Mouse (Mus musculus) heart, postnatal 14 days (tissue): ENCODE results near the gene Cpne1. TPM values are rescaled to one million over a fixed set of nuclear protein-coding genes. Genes with fewer than 3 reads are reported as not detected.
A peak's percentile ranks its signal among the peaks of the same experiment; 100 is the strongest.
"Not testable (repeated sequence)": the region's sequence is repeated elsewhere in the genome, so short reads cannot be mapped to it uniquely, and the experiment has no call there.

Source experiments
- DNase-seq, 2 experiments: peaks; one replicate each; pipeline ENCODE4 v3.0.0; 2021 to 2022
- intact Hi-C: fragments of 180-260 bp; cut with DNase I; formaldehyde crosslinking; loops from one replicate; pipeline ENCODE4 v1.15.1; 2025
- long read RNA-seq, 2 experiments: library from polyadenylated mRNA; stranded (forward); transcript quantifications; one replicate each; pipeline ENCODE4 v2.0.0; 2021
- total RNA-seq, 2 experiments: library from RNA; stranded (reverse); gene quantifications; 2 replicates each; pipeline ENCODE4 v1.2.3; 2021

Gene Cpne1
- 10 to 100 TPM; 20.7 to 23.5 TPM for total RNA-seq
- long read RNA-seq, experiment 1, transcript Cpne1-202 (16 exons, 3,441 nt) = major isoform, 12 of 20 reads
- long read RNA-seq, experiment 1, partial matches to known transcripts = 2 of 20 reads
- long read RNA-seq, experiment 1, other reads (novel, unspliced or antisense) = 4 of 20 reads
- long read RNA-seq, experiment 2, transcript Cpne1-202 (16 exons, 3,441 nt) = major isoform, 18 of 28 reads
- long read RNA-seq, experiment 2, transcript Cpne1-203 (17 exons, 3,492 nt) = minor isoform, 6 of 28 reads
- long read RNA-seq, experiment 2, partial matches to known transcripts = 0 of 28 reads
- long read RNA-seq, experiment 2, other reads (novel, unspliced or antisense) = 4 of 28 reads

DNA sequence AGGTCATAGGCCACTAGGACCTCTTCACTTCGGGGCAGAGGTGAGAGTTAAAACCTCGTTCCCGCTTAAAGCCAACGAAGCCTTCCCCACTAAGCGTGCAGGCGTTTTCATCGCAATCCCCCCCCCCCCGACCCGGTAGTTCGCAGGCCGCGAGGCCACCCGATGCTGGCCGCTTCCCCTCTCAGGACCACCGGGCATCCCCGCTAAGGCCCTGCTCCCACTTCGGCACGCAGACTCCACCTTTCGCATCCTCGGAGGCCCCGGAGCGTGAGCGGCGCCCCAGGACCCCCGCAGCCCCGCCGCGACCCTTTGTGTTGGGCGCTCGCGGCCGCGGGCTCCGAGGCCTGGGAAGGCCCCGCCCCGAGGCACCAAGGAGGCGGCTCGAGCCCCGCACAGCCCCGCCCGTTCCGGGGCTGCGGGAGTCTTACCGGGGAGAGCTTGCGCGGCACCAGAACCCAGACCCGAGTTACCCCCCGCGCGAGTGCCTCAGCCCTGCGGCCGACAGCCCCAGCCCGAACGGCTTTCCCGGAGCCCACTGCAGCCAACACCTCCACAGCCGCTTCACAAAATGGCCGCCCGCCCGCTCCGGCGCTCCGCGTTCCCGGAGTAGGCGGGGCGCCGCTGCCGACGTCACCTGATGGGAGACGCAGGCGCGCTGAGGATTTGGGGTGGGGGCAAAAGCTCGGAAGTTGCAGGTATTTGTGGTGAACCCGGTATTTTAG is at the start of gene Cpne1, which contains the start of gene Rbm12:
Cpne1 (minus strand) TSS at position 608 of the 722 bp plus-strand sequence.
Rbm12 (minus strand) TSS at position 621 of the 722 bp plus-strand sequence.
- DNase-seq = peak; percentile 94 to 96
- intact Hi-C loops = no loop called here

- intact Hi-C loops = loop anchor here (5.0 kb wide), 1 partner anchor 126 kb away; no protein-coding TSS in a partner anchor
- no peak for DNase-seq
These were observed 39.8 kb upstream of the Cpne1 start for GRCm38 (mm10) chr2:156151538-156151937.

- intact Hi-C loops = loop anchor here (2.0 kb wide), 2 partner anchors 15 to 27 kb away; no protein-coding TSS in a partner anchor
- no peak for DNase-seq
These were observed 35.7 kb upstream of the Cpne1 start for GRCm38 (mm10) chr2:156147316-156147915.

DNA sequence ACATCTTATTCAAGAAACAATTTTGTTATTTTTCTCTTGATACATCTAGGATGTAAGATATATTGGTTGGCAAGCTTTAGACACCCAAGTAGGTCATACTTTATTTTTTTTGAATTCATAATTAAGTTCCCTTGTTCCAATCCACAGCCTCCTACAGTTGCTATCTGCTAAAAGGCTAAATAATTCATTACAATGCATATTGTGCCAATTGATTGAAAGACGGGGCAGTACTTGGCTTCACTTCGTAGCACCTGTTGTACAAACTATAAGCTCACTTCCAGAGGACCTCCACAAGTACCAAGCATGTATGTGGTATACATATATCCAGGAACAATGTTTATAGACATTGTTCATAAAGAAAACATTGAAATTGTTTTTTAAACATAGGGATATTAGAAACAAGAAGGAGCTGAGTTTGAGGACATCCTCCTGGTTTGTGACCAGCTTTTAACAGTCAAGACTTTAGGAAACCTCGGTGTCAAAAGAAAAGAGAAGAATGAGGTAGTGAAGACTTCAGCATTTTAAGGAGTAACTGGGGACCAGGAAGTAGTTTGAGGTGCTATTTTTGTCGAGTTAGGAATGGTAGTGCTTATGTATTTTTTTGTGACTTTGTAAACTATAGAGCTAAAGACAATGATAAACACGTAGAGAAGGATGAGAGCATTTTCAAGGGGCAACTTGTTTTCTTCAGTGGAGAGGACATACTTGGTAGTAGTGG is 34.7 kb upstream of the Cpne1 start:
- intact Hi-C loops = loop anchor here (2.0 kb wide), 2 partner anchors 16 to 28 kb away; no protein-coding TSS in a partner anchor
- DNase-seq = no peak

DNA sequence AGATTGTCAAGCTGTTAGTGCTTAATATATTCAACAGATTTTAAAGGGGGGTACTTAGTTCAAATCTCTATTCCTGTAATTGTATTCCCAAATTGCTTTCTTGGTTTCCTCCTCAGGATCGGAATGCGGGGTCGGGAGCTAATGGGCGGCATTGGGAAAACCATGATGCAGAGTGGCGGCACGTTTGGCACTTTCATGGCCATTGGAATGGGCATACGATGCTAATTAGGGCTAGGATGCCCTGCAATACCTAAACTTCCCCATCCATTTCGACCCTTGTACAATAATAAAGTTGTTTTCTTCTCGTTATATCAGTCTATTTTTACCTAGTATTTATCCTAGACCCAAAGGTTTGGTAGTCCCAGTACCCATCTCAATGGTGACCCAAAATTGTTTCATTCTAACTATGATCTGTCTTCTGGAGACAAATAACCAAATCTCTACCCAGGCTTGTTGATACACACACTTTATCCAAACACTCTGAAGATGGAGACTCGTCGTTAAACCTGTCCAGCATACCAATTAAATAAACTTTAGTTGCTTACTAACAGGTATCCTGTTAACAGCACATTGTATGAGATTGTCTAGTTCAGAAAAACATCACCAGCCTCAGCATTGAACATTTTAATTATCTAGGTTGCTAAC is 33.8 kb upstream of the Cpne1 start:
- intact Hi-C loops = loop anchor here (2.0 kb wide), 2 partner anchors 17 to 29 kb away; no protein-coding TSS in a partner anchor

GRCm38 (mm10) chr2:156143953-156144724 is 32.4 kb upstream of the Cpne1 start, which contains the start of the genes Romo1 and Nfs1:
Romo1 (plus strand) TSS chr2:156144039.
Nfs1 (minus strand) TSS chr2:156144186.
- DNase-seq = peak; percentile 90 to 93
- intact Hi-C loops = loop anchor here (5.0 kb wide), 1 partner anchor 182 kb away; no protein-coding TSS in a partner anchor

More for the DNA sequence above, 33.8 kb upstream of the Cpne1 start:
- no peak for DNase-seq

DNA sequence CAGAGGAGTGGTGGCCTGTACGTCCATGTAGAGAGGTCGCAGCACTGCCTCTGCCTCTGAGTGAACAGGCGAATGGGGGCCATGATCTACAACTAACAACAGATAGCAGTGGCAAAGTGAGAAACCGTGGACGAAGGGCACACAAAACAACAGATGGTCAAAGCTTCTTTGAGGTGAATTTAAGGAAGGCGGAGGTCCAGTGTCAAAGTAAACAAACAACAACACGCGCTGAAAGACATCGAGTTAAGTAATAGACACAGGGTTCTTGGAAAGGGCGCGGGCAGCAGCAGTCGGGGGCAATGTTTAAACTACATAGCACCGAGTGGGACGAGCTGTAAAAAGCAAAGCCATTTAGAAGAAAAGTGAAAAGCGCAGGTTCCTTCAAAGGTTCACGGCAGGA is 31.6 kb upstream of the Cpne1 start:
- peak; percentile 6 to 11 for DNase-seq
- intact Hi-C loops = loop anchor here (5.0 kb wide), 1 partner anchor 181 kb away; no protein-coding TSS in a partner anchor

DNA sequence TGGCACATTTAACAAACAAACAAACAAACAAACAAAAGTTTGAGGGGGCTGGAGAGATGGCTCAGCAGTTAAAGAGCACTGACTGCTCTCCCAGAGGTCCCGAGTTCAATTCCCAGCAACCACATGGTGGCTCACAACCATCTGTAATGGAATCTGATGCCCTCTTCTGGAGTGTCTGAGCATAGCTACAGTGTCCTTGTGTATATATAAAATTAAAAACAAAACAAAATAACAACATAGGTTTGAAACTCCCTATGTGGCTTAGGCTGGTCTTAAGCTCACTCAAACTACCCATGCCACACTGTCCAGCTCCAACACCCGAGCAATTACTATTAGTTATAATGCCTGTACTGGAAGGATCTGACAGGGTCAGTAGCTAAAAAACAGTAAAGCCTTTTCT is 31.1 kb upstream of the Cpne1 start:
- no peak for DNase-seq
- intact Hi-C loops = loop anchor here (5.0 kb wide), 1 partner anchor 181 kb away; no protein-coding TSS in a partner anchor

- no peak for DNase-seq
- intact Hi-C loops = no loop called here
These were observed 23.9 kb upstream of the Cpne1 start for GRCm38 (mm10) chr2:156135695-156136094.

DNA sequence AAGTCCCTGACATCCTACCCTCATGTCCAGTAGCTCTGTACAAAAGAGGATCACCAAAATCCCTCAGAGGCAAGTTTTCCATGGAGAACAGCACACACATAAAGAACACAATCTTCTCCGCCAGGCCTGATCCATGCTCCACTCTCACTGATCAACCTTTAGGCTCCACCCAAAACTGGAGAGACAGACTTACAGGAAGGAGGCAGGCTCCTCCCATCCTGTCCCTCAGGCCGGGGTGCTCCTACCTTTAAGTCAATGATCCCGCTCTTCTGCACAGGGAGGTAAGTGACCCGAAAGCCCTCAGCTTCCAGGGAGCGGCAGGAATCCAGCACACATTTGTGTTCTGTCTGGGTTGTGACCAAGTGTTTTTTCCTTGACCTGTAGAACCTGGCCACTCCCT is 22.4 kb upstream of the Cpne1 start:
- DNase-seq = no peak
- intact Hi-C loops = loop anchor here (5.0 kb wide), 1 partner anchor 148 kb away; no protein-coding TSS in a partner anchor

- DNase-seq = no peak
- intact Hi-C loops = no loop called here
These were observed 15.2 kb upstream of the Cpne1 start, which contains the start of gene Gm28036 for GRCm38 (mm10) chr2:156126992-156127391. Gm28036 (minus strand) TSS chr2:156127092.

DNA sequence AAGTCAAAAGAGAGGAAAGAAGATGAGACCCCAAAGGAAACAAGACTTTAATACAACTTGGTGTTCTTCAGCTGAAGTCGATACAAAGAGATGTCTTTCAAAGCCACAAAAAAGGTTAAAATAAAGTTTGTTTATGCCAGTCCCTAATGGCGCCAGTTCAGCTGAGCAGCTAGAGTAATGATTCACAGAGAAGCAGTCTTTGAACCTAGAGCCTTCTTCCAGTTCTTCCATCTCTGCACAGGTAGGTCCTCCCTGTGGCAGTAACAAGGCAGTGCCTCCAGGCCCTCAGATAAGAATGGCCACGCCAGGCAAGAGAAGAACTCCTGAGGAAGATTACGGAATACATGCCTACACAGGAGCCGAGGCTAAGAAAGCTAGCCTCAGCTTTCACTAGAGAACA is 12.0 kb upstream of the Cpne1 start:
- intact Hi-C loops = no loop called here
- DNase-seq = no peak

- no peak for DNase-seq
- intact Hi-C loops = no loop called here
These were observed 7.8 kb upstream of the Cpne1 start for GRCm38 (mm10) chr2:156119566-156119965.

DNA sequence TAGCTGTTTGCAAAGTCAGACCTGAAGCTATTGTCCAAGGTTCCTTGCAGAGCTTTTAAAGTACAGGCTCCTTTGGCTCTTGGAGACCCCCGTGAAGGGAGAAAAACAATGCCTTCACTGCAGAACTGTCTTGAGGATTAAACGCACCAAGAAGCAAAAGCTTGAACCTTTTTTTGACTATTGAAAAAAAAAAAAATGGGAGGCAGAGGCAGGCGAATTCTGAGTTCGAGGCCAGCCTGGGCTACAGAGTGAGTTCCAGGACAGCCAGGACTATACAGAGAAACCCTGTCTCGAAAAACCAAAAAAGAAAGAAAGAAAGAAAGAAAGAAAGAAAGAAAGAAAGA is 287 bp upstream of the Cpne1 start:
- DNase-seq, intact Hi-C loops: not testable (repeated sequence)

GRCm38 (mm10) chr2:156110627-156111357 is 973 bp downstream of the Cpne1 start:
- intact Hi-C loops = no loop called here
- no peak for DNase-seq

DNA sequence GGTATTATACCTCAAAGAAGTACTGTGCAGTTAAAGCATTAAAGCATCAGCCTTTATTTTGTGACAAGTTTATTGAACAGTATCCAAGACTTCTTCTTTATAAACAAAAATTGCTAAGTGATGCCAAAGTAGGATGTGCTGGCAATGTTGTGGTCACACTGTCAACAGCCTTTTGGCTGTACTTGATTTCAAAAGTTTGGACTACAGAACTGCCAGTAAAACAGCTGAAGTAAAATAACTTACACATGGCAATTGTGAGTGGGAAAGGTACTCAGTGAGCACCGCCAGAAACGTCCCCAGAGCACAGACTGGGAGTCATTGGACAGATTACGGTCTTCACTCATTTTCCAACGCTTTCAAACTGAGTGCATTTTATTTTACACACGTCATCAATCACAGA is 19.8 kb downstream of the Cpne1 start:
- intact Hi-C loops = no loop called here
- DNase-seq = no peak

GRCm38 (mm10) chr2:156089799-156090198 is 22.0 kb downstream of the Cpne1 start:
- no peak for DNase-seq
- intact Hi-C loops = no loop called here
